Mouse (Mus musculus) R1 (cell line): ENCODE measurements around the gene Homer1.

ENCODE experiments used
- DNase-seq: peaks from one replicate; pipeline ENCODE4 v3.0.0-alpha.2; 2018; ENCODE audit warnings: low read depth, low spot score

Gene Homer1

GRCm38 (mm10) chr13:93389242-93389625 lies 89.8 kb downstream of the Homer1 start:
- DNase-seq: peak; percentile 72

GRCm38 (mm10) chr13:93399710-93400216 lies 100.3 kb downstream of the Homer1 start:
- no peak for DNase-seq

- no peak for DNase-seq
These were observed 102.5 kb downstream of the Homer1 start for GRCm38 (mm10) chr13:93401947-93402346.

GRCm38 (mm10) chr13:93406855-93407254 lies 107.4 kb downstream of the Homer1 start:
- no peak for DNase-seq

DNA sequence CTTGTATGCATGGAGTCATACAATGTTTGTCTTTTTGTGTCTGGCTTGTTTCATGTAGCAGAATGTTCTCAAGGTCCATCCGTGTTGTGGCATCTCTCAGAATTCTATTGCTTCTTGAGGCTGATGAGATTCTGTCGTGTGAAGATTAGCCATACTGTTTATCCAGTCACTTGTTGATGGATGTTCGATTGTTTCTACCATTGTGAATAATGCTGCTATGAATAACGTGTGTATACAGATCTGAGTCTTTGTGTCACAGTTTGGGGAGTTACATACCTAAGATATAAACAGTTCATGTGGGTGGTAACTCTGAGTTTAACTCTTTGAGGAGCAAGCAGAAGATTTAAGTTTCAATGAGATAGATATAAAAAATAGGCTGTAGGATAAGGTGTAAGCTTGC lies 110.9 kb downstream of the Homer1 start:
- no peak for DNase-seq

GRCm38 (mm10) chr13:93415055-93415454 lies 115.6 kb downstream of the Homer1 start:
- no peak for DNase-seq

DNA sequence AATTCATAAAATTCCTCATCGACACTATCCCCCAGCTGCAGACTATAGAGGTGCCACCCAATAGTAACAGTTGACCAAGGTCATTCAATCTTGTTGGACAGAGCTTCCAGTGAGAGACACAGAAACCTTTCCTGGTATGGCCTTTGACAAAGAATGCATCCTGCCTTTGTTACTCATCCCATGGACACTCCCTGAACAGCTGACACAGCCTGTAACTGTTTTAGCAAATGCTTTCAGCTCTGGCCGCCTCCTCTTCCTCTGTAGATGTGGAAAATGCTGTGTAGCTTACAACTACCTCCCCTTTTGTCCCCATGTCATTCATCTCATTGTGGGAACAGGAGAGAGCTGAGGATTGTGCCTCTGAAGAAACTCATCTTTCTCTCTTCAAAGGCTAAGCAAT lies 118.9 kb downstream of the Homer1 start:
- DNase-seq: peak; percentile 28

DNA sequence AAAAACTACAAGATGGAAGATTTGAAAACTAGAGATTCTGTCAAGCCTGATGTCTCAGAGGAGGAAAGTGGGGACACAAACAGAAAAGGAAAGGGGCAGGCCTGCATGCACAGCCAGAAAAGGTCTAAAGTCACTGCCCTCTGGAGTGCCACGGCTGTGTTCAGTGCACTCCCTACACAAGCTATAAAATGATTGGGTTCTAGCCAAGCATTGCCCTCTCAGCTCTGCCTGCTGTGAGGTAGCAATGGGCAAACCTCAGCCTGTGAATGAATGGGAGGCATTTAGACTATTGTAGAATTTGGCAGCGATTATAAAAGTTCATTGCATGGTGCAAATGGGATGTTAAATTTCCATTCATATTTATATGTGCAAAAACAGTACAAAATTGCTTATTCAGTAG lies 120.3 kb downstream of the Homer1 start:
- no peak for DNase-seq

DNA sequence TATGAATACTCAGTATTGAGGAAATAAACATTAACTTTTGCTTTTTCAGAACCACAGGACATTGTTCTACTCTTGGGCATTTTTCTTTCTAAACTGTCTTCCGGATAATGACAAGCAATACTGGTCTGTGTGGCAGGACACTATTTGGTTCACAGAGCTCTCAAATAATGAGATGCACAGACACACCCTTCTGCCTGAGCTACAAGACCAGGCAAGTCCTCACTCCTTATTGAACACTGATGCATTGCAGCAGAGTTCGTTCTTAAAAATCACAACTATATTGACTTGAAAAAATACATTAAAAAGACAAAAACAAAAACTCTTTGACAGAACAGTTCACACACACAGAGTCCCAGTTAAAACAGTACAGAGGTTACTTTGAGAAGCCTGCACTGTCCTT lies 123.8 kb downstream of the Homer1 start:
- peak; percentile 13 for DNase-seq

DNA sequence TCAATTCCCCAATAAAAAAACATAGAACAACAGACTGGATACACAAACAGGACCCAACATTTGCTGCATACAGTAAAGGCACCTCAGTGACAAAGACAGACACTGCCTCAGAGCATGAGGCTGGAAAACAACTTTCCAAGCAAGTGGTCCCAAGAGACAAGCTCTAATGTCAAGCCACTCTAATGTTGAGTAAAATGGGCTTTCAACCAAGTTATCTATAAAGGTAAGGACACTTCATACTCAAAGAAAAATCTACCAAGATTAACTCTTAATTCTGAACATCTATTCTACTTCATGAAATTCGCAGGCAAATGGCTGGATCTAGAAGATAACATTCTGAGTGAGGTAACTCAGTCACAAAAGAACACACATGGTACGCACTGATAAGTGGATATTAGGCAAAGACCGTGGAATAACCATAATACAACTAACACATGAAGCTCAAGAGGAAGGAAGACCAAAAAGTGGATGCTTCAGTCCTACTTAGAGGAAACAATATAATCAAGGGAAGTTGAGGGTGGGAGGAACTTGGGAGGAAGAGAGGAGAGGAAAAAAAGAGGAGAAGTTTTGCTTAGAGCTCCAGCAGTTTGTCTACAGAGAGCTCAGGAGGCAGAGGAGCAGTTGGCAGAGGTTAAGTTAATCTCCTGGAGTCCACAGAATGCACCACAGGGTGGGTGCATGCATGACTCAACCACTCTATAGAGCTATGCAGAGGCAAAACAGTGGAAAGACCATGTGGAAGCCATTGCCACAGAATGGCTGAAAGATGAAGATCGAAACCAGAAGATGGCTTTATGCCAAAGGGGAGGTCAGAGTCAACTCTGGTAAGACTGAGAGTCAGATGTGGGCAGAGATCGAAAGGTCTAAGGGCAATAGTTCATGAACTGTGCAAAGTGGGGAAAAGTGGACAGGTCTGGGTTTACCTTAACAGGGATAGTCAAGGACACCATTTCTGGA lies 128.8 kb downstream of the Homer1 start:
- no peak for DNase-seq

- no peak for DNase-seq
These were observed 129.8 kb downstream of the Homer1 start for GRCm38 (mm10) chr13:93429205-93429604.

DNA sequence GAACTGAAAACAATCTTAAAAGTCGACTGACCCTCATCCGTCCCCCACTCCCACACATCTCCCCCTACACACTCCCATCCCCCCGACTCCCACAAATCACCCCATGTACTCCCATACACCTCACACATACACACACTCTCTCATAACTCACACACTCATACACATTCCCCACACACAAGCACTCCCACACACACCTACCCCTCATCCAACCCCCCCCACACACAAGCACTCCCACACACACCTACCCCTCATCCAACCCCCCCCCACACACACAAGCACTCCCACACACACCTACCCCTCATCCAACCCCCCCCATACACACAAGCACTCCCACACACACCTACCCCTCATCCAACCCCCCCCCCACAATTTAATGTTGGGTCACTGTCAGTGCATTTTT lies 140.7 kb downstream of the Homer1 start:
- DNase-seq: no peak

DNA sequence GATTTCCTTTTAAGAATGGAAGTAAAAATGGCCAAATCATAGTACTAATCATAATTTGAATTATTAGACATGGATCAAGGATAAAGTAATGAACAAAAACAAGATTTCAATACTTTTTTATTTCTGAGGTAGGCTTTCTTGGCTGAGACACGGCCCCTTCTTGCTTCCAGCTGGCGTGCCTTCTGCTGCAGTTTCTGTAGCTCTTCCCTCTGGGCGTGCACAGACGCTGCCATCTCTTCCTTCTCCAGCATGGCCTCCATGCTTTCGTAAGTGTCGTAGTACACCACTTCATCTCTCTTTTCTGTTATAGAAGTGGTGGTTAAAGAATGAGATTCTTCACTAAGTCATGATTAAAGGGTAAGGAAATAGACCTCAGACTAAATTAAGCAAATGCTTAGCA lies 153.8 kb downstream of the Homer1 start:
- no peak for DNase-seq
